Mouse (Mus musculus): ENCODE measurements around the gene Krt31. TPM values are rescaled to one million over a fixed set of nuclear protein-coding genes. Genes with fewer than 3 reads are reported as not detected.

The Krt31 gene
- polyA plus RNA-seq (2016; fragmentation: Nextera tagmentation; extraction: Ambion mirVana), result not detected in 2 replicates

GRCm38 (mm10) chr11:100050451-100050850 lies at the start of gene Krt31:
Gene Krt31 (minus strand): TSS chr11:100050551.
- H3K27me3 ChIP-seq, result no peaks in the 10 kb centered on the region
- no peak within 1 kb of the TSS for H3K27ac ChIP-seq
- H3K9me3 ChIP-seq, result no peaks in the 10 kb centered on the region
- H3K4me2 ChIP-seq (replicated peaks), result no peak within 1 kb of the TSS
- ATAC-seq (ENCODE audit: insufficient number of reproducible peaks, insufficient read depth, low FRiP score, low TSS enrichment), result no peak
- no peaks in the 10 kb centered on the region for H3K4me1 ChIP-seq
- no peaks in the 10 kb centered on the region for H3K36me3 ChIP-seq
- no peak within 1 kb of the TSS for H3K4me3 ChIP-seq
- no peak within 1 kb of the TSS for H3K9ac ChIP-seq
- 84% methylated on average over 3 of the region's 3 CpGs for WGBS

- Histone ChIP-seq H3K4me1 (peaks cover 7% of the 10 kb centered on the region; the same call in 1 of the 2 replicates), H3K36me3 (no peaks in the 10 kb centered on the region), H3K4me2 (replicated peaks) (no peak overlapping the region), H3K9me3 (no peaks in the 10 kb centered on the region), H3K27me3 (no peaks in the 10 kb centered on the region), H3K4me3 (no peak overlapping the region), H3K27ac (no peak overlapping the region), H3K9ac (no peak overlapping the region)
- ATAC-seq (ENCODE audit: insufficient number of reproducible peaks, insufficient read depth, low FRiP score, low TSS enrichment), result no peak
- WGBS, result 68% methylated on average over 9 of the region's 9 CpGs
These were observed 47.5 kb upstream of the Krt31 start for GRCm38 (mm10) chr11:100097819-100098218.

GRCm38 (mm10) chr11:100096141-100096540 lies 45.8 kb upstream of the Krt31 start, which contains the start of gene Krt35:
Gene Krt35 (minus strand): TSS chr11:100096241.
- peaks cover 7% of the 10 kb centered on the region; the same call in 1 of the 2 replicates for H3K4me1 ChIP-seq
- H3K4me3 ChIP-seq, result no peak within 1 kb of the TSS
- ATAC-seq (ENCODE audit: insufficient number of reproducible peaks, insufficient read depth, low FRiP score, low TSS enrichment), result no peak
- no peak within 1 kb of the TSS for H3K4me2 ChIP-seq (replicated peaks)
- H3K36me3 ChIP-seq, result no peaks in the 10 kb centered on the region
- H3K27ac ChIP-seq, result no peak within 1 kb of the TSS
- H3K9ac ChIP-seq, result no peak within 1 kb of the TSS
- H3K9me3 ChIP-seq, result no peaks in the 10 kb centered on the region
- H3K27me3 ChIP-seq, result no peaks in the 10 kb centered on the region
- WGBS, result 86% methylated on average over 9 of the region's 9 CpGs

GRCm38 (mm10) chr11:100088378-100089025 lies 38.2 kb upstream of the Krt31 start:
- H3K4me2 ChIP-seq (replicated peaks), result no peak overlapping the region
- no peaks in the 10 kb centered on the region for H3K4me1 ChIP-seq
- no peak overlapping the region for H3K4me3 ChIP-seq
- WGBS, result 66% methylated on average over 7 of the region's 7 CpGs
- no peaks in the 10 kb centered on the region for H3K36me3 ChIP-seq
- H3K9ac ChIP-seq, result no peak overlapping the region
- H3K27me3 ChIP-seq, result no peaks in the 10 kb centered on the region
- no peaks in the 10 kb centered on the region for H3K9me3 ChIP-seq
- no peak for ATAC-seq (ENCODE audit: insufficient number of reproducible peaks, insufficient read depth, low FRiP score, low TSS enrichment)
- H3K27ac ChIP-seq, result no peak overlapping the region

GRCm38 (mm10) chr11:100087861-100088260 lies 37.5 kb upstream of the Krt31 start, which contains the start of gene Krt32:
Gene Krt32 (minus strand): TSS chr11:100088226.
- H3K27me3 ChIP-seq, result no peaks in the 10 kb centered on the region
- H3K4me2 ChIP-seq (replicated peaks), result no peak within 1 kb of the TSS
- no peaks in the 10 kb centered on the region for H3K36me3 ChIP-seq
- no peak within 1 kb of the TSS for H3K27ac ChIP-seq
- H3K4me1 ChIP-seq, result no peaks in the 10 kb centered on the region
- 92% methylated on average over 10 of the region's 10 CpGs for WGBS
- no peaks in the 10 kb centered on the region for H3K9me3 ChIP-seq
- no peak within 1 kb of the TSS for H3K9ac ChIP-seq
- no peak within 1 kb of the TSS for H3K4me3 ChIP-seq
- ATAC-seq (ENCODE audit: insufficient number of reproducible peaks, insufficient read depth, low FRiP score, low TSS enrichment), result no peak

- 63% methylated on average over 1 of the region's 1 CpGs for WGBS
- Histone ChIP-seq H3K4me3 (no peak overlapping the region), H3K4me1 (no peaks in the 10 kb centered on the region), H3K9ac (no peak overlapping the region), H3K36me3 (no peaks in the 10 kb centered on the region), H3K4me2 (replicated peaks) (no peak overlapping the region), H3K9me3 (no peaks in the 10 kb centered on the region), H3K27ac (no peak overlapping the region), H3K27me3 (no peaks in the 10 kb centered on the region)
- ATAC-seq (ENCODE audit: insufficient number of reproducible peaks, insufficient read depth, low FRiP score, low TSS enrichment), result no peak
These were observed 23.5 kb upstream of the Krt31 start for GRCm38 (mm10) chr11:100073873-100074272.

GRCm38 (mm10) chr11:100067293-100068036 lies 17.1 kb upstream of the Krt31 start:
- Histone ChIP-seq H3K9me3 (no peaks in the 10 kb centered on the region), H3K27ac (no peak overlapping the region), H3K9ac (no peak overlapping the region), H3K4me1 (no peaks in the 10 kb centered on the region), H3K27me3 (no peaks in the 10 kb centered on the region), H3K36me3 (no peaks in the 10 kb centered on the region), H3K4me2 (replicated peaks) (no peak overlapping the region), H3K4me3 (no peak overlapping the region)
- no peak for ATAC-seq (ENCODE audit: insufficient number of reproducible peaks, insufficient read depth, low FRiP score, low TSS enrichment)
- WGBS, result 73% methylated on average over 17 of the region's 17 CpGs

DNA sequence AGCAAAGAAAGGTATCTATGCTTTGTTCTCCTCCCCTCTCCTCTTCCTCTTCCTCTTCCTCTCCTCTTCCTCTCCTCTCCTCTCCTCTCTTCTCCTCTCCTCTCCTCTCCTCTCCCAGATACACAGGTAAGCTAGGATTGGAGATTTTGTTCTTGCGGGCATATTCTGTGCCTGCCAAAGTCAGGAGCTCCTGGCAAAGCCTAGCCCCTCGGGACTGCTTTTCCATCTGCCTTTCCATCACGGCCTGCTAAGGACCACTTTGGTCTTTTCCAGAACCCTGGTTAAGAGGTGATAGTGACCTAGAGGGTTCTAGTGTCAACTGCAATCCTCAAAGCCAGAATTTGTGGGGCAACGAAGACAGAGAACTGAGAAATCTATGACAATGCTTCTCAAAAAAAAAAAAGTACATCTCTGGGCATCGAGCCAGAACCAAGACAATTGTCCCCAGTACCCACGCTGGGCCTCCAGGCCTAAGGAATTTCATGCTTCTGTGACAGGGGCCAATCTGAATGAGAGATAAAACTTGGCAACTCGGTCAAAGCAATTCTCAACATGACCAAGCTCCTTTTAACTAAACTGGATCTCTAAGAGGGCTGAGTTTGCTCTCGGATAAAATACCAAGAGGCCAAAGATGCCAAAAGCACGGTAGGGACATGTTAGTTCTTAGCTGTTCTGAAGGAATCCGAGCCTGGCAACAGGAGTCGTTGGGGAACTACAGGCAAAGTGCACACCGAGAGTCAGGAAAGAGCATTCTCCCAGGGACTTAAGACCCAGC lies 16.1 kb upstream of the Krt31 start:
- H3K9ac ChIP-seq, result no peak overlapping the region
- no peak overlapping the region for H3K4me2 ChIP-seq (replicated peaks)
- H3K27ac ChIP-seq, result no peak overlapping the region
- no peaks in the 10 kb centered on the region for H3K4me1 ChIP-seq
- H3K36me3 ChIP-seq, result no peaks in the 10 kb centered on the region
- 75% methylated on average over 12 of the region's 12 CpGs for WGBS
- H3K4me3 ChIP-seq, result no peak overlapping the region
- no peak for ATAC-seq (ENCODE audit: insufficient number of reproducible peaks, insufficient read depth, low FRiP score, low TSS enrichment)
- H3K9me3 ChIP-seq, result no peaks in the 10 kb centered on the region
- H3K27me3 ChIP-seq, result no peaks in the 10 kb centered on the region

DNA sequence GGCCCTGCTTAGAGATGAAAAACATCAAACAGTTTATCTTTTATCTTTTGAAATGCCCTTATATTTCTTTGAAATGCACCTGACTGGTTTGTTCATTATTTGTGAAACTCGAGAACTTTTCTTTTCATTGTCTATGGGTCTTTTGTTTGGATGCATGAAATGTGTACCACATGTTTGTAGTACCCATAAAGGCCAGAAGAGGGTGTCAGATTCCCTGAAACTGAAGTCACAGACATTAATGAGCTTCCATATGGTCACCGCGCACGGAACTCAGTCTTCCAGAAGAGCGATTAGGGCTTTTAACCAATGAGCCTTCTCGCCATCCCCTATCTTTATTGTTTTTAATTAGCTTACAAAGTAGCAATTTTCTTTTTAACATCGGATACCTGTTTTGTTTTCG lies 8.5 kb upstream of the Krt31 start:
- H3K4me3 ChIP-seq, result no peak overlapping the region
- H3K27ac ChIP-seq, result no peak overlapping the region
- 79% methylated on average over 8 of the region's 8 CpGs for WGBS
- H3K4me1 ChIP-seq, result no peaks in the 10 kb centered on the region
- no peak for ATAC-seq (ENCODE audit: insufficient number of reproducible peaks, insufficient read depth, low FRiP score, low TSS enrichment)
- no peaks in the 10 kb centered on the region for H3K27me3 ChIP-seq
- H3K36me3 ChIP-seq, result no peaks in the 10 kb centered on the region
- no peak overlapping the region for H3K9ac ChIP-seq
- no peak overlapping the region for H3K4me2 ChIP-seq (replicated peaks)
- H3K9me3 ChIP-seq, result no peaks in the 10 kb centered on the region

GRCm38 (mm10) chr11:100055686-100056655 lies 5.6 kb upstream of the Krt31 start:
- Histone ChIP-seq H3K4me1 (no peaks in the 10 kb centered on the region), H3K4me3 (no peak overlapping the region), H3K36me3 (no peaks in the 10 kb centered on the region), H3K27ac (no peak overlapping the region), H3K9ac (no peak overlapping the region), H3K4me2 (replicated peaks) (no peak overlapping the region), H3K27me3 (no peaks in the 10 kb centered on the region), H3K9me3 (no peaks in the 10 kb centered on the region)
- WGBS, result 71% methylated on average over 9 of the region's 9 CpGs
- no peak for ATAC-seq (ENCODE audit: insufficient number of reproducible peaks, insufficient read depth, low FRiP score, low TSS enrichment)

DNA sequence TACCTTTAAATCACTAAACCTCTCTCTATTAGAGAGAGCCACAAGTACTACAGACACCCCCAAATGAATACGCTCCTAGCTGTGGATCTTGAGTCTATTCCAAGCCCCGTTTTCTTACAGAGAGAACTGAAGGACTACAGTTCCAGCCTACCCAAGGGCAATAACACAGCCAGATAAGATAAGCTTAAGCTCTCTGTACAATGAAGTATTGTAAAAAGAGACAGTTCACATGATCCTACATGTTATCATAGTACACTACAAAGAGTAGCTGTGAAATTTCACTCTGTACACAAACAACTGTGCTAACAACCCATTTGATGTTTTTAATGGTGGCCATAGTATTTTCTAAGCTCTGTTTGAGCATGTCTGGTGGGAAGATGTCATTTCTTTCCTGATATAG lies 3.2 kb downstream of the Krt31 start:
- no peaks in the 10 kb centered on the region for H3K4me1 ChIP-seq
- H3K27me3 ChIP-seq, result no peaks in the 10 kb centered on the region
- H3K4me3 ChIP-seq, result no peak overlapping the region
- no peaks in the 10 kb centered on the region for H3K36me3 ChIP-seq
- 78% methylated on average over 2 of the region's 2 CpGs for WGBS
- no peak overlapping the region for H3K9ac ChIP-seq
- ATAC-seq (ENCODE audit: insufficient number of reproducible peaks, insufficient read depth, low FRiP score, low TSS enrichment), result no peak
- H3K27ac ChIP-seq, result no peak overlapping the region
- no peaks in the 10 kb centered on the region for H3K9me3 ChIP-seq
- no peak overlapping the region for H3K4me2 ChIP-seq (replicated peaks)
